1 mouse cellular context compared by ENCODE assay signal in the genomic region with DNA sequence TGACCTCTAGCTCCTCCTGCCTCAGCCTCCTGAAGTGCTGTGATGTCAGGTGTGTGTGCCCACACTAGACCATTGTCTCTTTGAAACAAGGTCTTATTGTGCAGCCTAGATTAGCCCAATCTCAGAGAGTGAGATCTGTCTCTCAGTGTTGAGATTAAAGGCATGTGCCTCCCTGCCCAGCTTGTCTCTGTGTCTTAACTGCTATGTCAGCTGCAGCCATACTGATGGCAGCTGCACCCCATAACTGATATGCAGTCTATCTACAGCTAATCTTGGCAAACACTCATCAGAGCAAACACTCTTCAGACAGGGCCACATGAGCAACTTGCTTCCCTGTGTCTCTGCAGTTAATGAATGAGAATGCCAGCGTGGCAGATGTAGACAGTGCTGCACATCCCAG.
TF ChIP-seq lines count a peak whose summit lies in the region.

No protein-coding gene starts in this region.

TF ChIP-seq in MEL, 35 proteins besides CTCF, POLR2A, EP300 and RAD21:
- TF ChIP-seq HCFC1 (IDR thresholded peaks at IDR 0.05; ENCODE audit: low read depth, low read length) (no peak), TCF12 (IDR thresholded peaks at IDR 0.05; ENCODE audit: low read depth, low read length) (peak; percentile 60; the same call in 1 of the 2 replicates), ETS1 (IDR thresholded peaks at IDR 0.05; ENCODE audit: low read depth, low read length) (peak; percentile 27; the same call in 1 of the 2 replicates), GATA1 (IDR thresholded peaks at IDR 0.05; ENCODE audit: low read depth, low read length) (0 out of 2 replicates have a peak, but pooled peaks have one; percentile 16), E2F4 (IDR thresholded peaks at IDR 0.05; ENCODE audit: borderline replicate concordance, low read depth, low read length) (no peak), ZMIZ1 (IDR thresholded peaks at IDR 0.05; ENCODE audit: low read depth, low read length) (no peak)
TF ChIP-seq in MEL: peak in this region for 3.
